Comparison of ENCODE assay signal across 8 mouse cellular contexts in genomic region chr4:82704841-82705794, GRCm38 (mm10). TPM values are rescaled to one million over a fixed set of nuclear protein-coding genes. Genes with fewer than 3 reads are reported as not detected.
A peak's percentile ranks its signal among the peaks of the same experiment; 100 is the strongest.
DNase-seq lines count a peak whose midpoint lies in the region; ATAC-seq and TF ChIP-seq lines count a peak whose summit lies in the region.

Nfib (minus strand) TSS chr4:82705750.

- DNase-seq in lung, embryonic 14.5 days = no peak
- DNase-seq in lung, postnatal 14 days = no peak
- DNase-seq in left cerebral cortex, adult 8-10 months (ENCODE audit: low spot score in 2 of 2) = no peak
- DNase-seq in cerebellum, postnatal 4 days (ENCODE audit: low spot score in 2 of 2) = no peak

- H3K27me3 ChIP-seq in lung, embryonic 14.5 days (ENCODE audit: insufficient read depth, low read length) = no peaks in the 10 kb centered on the region
- H3K27me3 ChIP-seq in embryonic facial prominence, embryonic 12.5 days = no peaks in the 10 kb centered on the region
- no peaks in the 10 kb centered on the region for H3K27me3 ChIP-seq in heart, embryonic 11.5 days (ENCODE audit: control insufficient read depth, insufficient read depth, low read length)
- no peaks in the 10 kb centered on the region for H3K27me3 ChIP-seq in stomach, embryonic 14.5 days (ENCODE audit: control insufficient read depth, insufficient read depth, low read length)

- no peak within 1 kb of the TSS for H3K4me2 ChIP-seq in lung, embryonic 14.5 days
- peak within 1 kb of the TSS; percentile 34 for H3K4me2 ChIP-seq in embryonic facial prominence, embryonic 12.5 days (replicated peaks)
- H3K4me2 ChIP-seq in heart, embryonic 11.5 days = peak within 1 kb of the TSS; percentile 20; the same call in 1 of the 2 replicates
- no peak within 1 kb of the TSS for H3K4me2 ChIP-seq in stomach, embryonic 14.5 days (replicated peaks; ENCODE audit: low read depth, low read length)

- peaks cover 14% of the 10 kb centered on the region; the same call in 1 of the 2 replicates for H3K4me1 ChIP-seq in lung, embryonic 14.5 days (ENCODE audit: insufficient read depth)
- H3K4me1 ChIP-seq in embryonic facial prominence, embryonic 12.5 days = peaks cover 57% of the 10 kb centered on the region
- peaks cover 32% of the 10 kb centered on the region for H3K4me1 ChIP-seq in heart, embryonic 11.5 days (ENCODE audit: control insufficient read depth, insufficient read depth, low read length)
- no peaks in the 10 kb centered on the region; the same call in 1 of the 2 replicates for H3K4me1 ChIP-seq in stomach, embryonic 14.5 days (ENCODE audit: control insufficient read depth, insufficient read depth, low read length)

- ATAC-seq in lung, embryonic 14.5 days (ENCODE audit: insufficient read depth) = no peak
- no peak for ATAC-seq in embryonic facial prominence, embryonic 12.5 days (ENCODE audit: insufficient number of reproducible peaks, insufficient read depth, low FRiP score, low TSS enrichment)
- 0 out of 2 replicates have a peak, but pooled peaks have one; percentile 31 for ATAC-seq in heart, embryonic 11.5 days (replicated peaks; ENCODE audit: insufficient number of reproducible peaks, low FRiP score, low TSS enrichment)
- no peak for ATAC-seq in stomach, embryonic 14.5 days (ENCODE audit: insufficient number of reproducible peaks, insufficient read depth, low FRiP score, low read depth)
- ATAC-seq in erythroblast, adult 5-6 weeks (replicated peaks; ENCODE audit: low FRiP score, poor library complexity, severe bottlenecking) = no peak

- TF ChIP-seq CTCF in lung, embryonic 14.5 days (IDR thresholded peaks at IDR 0.05; ENCODE audit: low read depth) = no peak

- H3K36me3 ChIP-seq in lung, embryonic 14.5 days (ENCODE audit: insufficient read depth) = no peaks in the 10 kb centered on the region
- H3K36me3 ChIP-seq in embryonic facial prominence, embryonic 12.5 days = no peaks in the 10 kb centered on the region
- H3K36me3 ChIP-seq in heart, embryonic 11.5 days (ENCODE audit: control insufficient read depth, insufficient read depth, low read length) = no peaks in the 10 kb centered on the region
- H3K36me3 ChIP-seq in stomach, embryonic 14.5 days (ENCODE audit: control insufficient read depth, insufficient read depth, low read length) = no peaks in the 10 kb centered on the region

- H3K9ac ChIP-seq in lung, embryonic 14.5 days = no peak within 1 kb of the TSS
- no peak within 1 kb of the TSS; the same call in 1 of the 2 replicates for H3K9ac ChIP-seq in embryonic facial prominence, embryonic 12.5 days
- no peak within 1 kb of the TSS for H3K9ac ChIP-seq in heart, embryonic 11.5 days (ENCODE audit: low read depth, low read length)
- H3K9ac ChIP-seq in stomach, embryonic 14.5 days (replicated peaks; ENCODE audit: low read depth, low read length) = no peak within 1 kb of the TSS

- H3K4me3 ChIP-seq in lung, embryonic 14.5 days (ENCODE audit: low read depth, low read length) = no peak within 1 kb of the TSS
- peak within 1 kb of the TSS; percentile 11 for H3K4me3 ChIP-seq in embryonic facial prominence, embryonic 12.5 days
- H3K4me3 ChIP-seq in heart, embryonic 11.5 days (ENCODE audit: low read depth, low read length) = no peak within 1 kb of the TSS
- H3K4me3 ChIP-seq in stomach, embryonic 14.5 days (ENCODE audit: low read depth, low read length) = no peak within 1 kb of the TSS

- H3K9me3 ChIP-seq in lung, embryonic 14.5 days (ENCODE audit: low read depth, low read length) = no peaks in the 10 kb centered on the region
- H3K9me3 ChIP-seq in embryonic facial prominence, embryonic 12.5 days = no peaks in the 10 kb centered on the region
- no peaks in the 10 kb centered on the region for H3K9me3 ChIP-seq in heart, embryonic 11.5 days (replicated peaks; ENCODE audit: control insufficient read depth, low read length)
- no peaks in the 10 kb centered on the region for H3K9me3 ChIP-seq in stomach, embryonic 14.5 days (ENCODE audit: control insufficient read depth, low read depth, low read length)

- WGBS in lung, embryonic 14.5 days = 54% methylated on average over 23 of the region's 23 CpGs
- WGBS in embryonic facial prominence, embryonic 12.5 days = 51% methylated on average over 23 of the region's 23 CpGs
- 51% methylated on average over 23 of the region's 23 CpGs for WGBS in heart, embryonic 11.5 days (ENCODE audit: insufficient replicate concordance)
- WGBS in stomach, embryonic 14.5 days = 68% methylated on average over 23 of the region's 23 CpGs

- H3K27ac ChIP-seq in lung, embryonic 14.5 days (ENCODE audit: low read depth) = no peak within 1 kb of the TSS
- peak within 1 kb of the TSS; percentile 17 for H3K27ac ChIP-seq in embryonic facial prominence, embryonic 12.5 days
- H3K27ac ChIP-seq in heart, embryonic 11.5 days (ENCODE audit: low read depth, low read length) = peak within 1 kb of the TSS; percentile 70
- no peak within 1 kb of the TSS for H3K27ac ChIP-seq in stomach, embryonic 14.5 days (ENCODE audit: low read length)

RNA-seq across cellular contexts. Expression of gene Nfib, which starts in this region (rescaled TPM):
- polyA plus RNA-seq in lung, embryonic 14.5 days (2014; fragmentation: Nextera tagmentation; extraction: Ambion mirVana) = 148 and 149 TPM in 2 replicates
- polyA plus RNA-seq in embryonic facial prominence, embryonic 12.5 days (2016; fragmentation: Nextera tagmentation; extraction: Ambion mirVana) = 86.8 and 92.6 TPM in 2 replicates
- polyA plus RNA-seq in heart, embryonic 11.5 days (2014; fragmentation: Nextera tagmentation; extraction: Ambion mirVana) = 54.6 and 59.0 TPM in 2 replicates
- total RNA-seq in left cerebral cortex, adult 8-10 months (2022) = 10 to 100 TPM; 70.7 to 94.9 (median 78.3) TPM
- 94.5 and 98.3 TPM in 2 replicates for polyA plus RNA-seq in stomach, embryonic 14.5 days (2014; fragmentation: Nextera tagmentation; extraction: Ambion mirVana)
- total RNA-seq in erythroblast, adult 5-6 weeks (2015; ENCODE audit: low replicate concordance) = not detected in 2 replicates
- not detected in 2 replicates for total RNA-seq in erythroblast, adult 5-6 weeks (2017; ENCODE audit: low replicate concordance)

Comparison
In these comparisons a context has a peak if more than half of its experiments do, and no peak if none do; other contexts are left out.
1. RNA of gene Nfib (total RNA-seq): 70.7 to 94.9 TPM in left cerebral cortex, adult 8-10 months; not detected in erythroblast, adult 5-6 weeks; every median in the first group is over 10 times any median in the second.
2. H3K27ac ChIP-seq: peak in embryonic facial prominence, embryonic 12.5 days (single experiment) and heart, embryonic 11.5 days (single experiment); none in lung, embryonic 14.5 days (single experiment) and stomach, embryonic 14.5 days (single experiment).
3. H3K4me2 ChIP-seq: peak in embryonic facial prominence, embryonic 12.5 days (single experiment) and heart, embryonic 11.5 days (single experiment); none in lung, embryonic 14.5 days (single experiment) and stomach, embryonic 14.5 days (single experiment).